Mouse (Mus musculus) neural tube, embryonic 14.5 days (tissue): ENCODE results near the gene Nr1i2. TPM values are rescaled to one million over a fixed set of nuclear protein-coding genes. Genes with fewer than 3 reads are reported as not detected.

Experiments
- polyA plus RNA-seq: library from polyadenylated mRNA; unstranded; fragments of >200 nt; fragmentation: Nextera tagmentation; extraction: Ambion mirVana; gene quantifications from 2 replicates; pipeline ENCODE4 v1.2.1, GENCODE M21; 2014

Gene Nr1i2
- polyA plus RNA-seq, 1 experiment from 2014 or later = not detected

Other genes with a start within 250 kb of the Nr1i2 start
- gene Gsk3b, start 205.8 kb downstream of the Nr1i2 start, polyA plus RNA-seq = 171 and 209 TPM in 2 replicates
- 0.62 and 0.66 TPM in 2 replicates for gene Maats1, start 47.3 kb upstream of the Nr1i2 start, polyA plus RNA-seq
- gene Cox17, start 52.2 kb upstream of the Nr1i2 start, polyA plus RNA-seq = 82.0 and 91.6 TPM in 2 replicates
- not detected in 2 replicates for gene Gm21987, start 52.2 kb upstream of the Nr1i2 start, polyA plus RNA-seq
- 0.62 and 0.71 TPM in 2 replicates for gene Popdc2, start 67.4 kb upstream of the Nr1i2 start, polyA plus RNA-seq
- 0.47 and 0.70 TPM in 2 replicates for gene Pla1a, start 138.3 kb upstream of the Nr1i2 start, polyA plus RNA-seq
- 130 and 141 TPM in 2 replicates for gene Adprh, start 157.9 kb upstream of the Nr1i2 start, polyA plus RNA-seq
- 0.67 and 0.74 TPM in 2 replicates for gene Cd80, start 160.7 kb upstream of the Nr1i2 start, polyA plus RNA-seq
- 31.9 and 33.2 TPM in 2 replicates for gene Timmdc1, start 227.8 kb upstream of the Nr1i2 start, polyA plus RNA-seq